Mouse (Mus musculus): ENCODE measurements around the gene Ntn4.

Gene Ntn4

GRCm38 (mm10) chr10:93730514-93730913 is 90.0 kb downstream of the Ntn4 start:
- DNase-seq (ENCODE audit: low read depth, low spot score), result no peak

DNA sequence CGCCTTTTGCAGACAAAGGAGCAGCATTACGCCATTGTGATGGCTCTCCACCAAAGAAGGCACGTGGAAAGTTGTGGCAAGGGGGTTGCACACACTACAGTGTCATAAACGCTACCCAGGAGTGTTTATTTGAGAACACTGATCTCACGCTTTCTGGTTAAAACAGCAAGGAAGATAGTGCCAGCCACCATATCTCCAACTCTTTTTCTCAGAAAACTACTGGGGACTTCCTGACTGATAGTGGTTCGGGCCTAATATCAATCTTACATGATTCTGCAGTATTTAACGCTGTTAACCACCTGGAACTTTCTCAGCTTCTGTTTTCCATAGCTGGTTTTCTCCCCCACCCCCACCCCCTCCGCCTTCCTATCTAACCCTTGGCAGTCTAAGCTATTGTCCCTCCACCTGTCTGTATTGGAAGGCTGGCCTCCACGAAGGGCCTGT is 90.8 kb downstream of the Ntn4 start:
- no peak for DNase-seq (ENCODE audit: low read depth, low spot score)

GRCm38 (mm10) chr10:93736114-93736645 is 95.7 kb downstream of the Ntn4 start:
- no peak for DNase-seq (ENCODE audit: low read depth, low spot score)

GRCm38 (mm10) chr10:93737080-93737479 is 96.6 kb downstream of the Ntn4 start:
- no peak for DNase-seq (ENCODE audit: low read depth, low spot score)

DNA sequence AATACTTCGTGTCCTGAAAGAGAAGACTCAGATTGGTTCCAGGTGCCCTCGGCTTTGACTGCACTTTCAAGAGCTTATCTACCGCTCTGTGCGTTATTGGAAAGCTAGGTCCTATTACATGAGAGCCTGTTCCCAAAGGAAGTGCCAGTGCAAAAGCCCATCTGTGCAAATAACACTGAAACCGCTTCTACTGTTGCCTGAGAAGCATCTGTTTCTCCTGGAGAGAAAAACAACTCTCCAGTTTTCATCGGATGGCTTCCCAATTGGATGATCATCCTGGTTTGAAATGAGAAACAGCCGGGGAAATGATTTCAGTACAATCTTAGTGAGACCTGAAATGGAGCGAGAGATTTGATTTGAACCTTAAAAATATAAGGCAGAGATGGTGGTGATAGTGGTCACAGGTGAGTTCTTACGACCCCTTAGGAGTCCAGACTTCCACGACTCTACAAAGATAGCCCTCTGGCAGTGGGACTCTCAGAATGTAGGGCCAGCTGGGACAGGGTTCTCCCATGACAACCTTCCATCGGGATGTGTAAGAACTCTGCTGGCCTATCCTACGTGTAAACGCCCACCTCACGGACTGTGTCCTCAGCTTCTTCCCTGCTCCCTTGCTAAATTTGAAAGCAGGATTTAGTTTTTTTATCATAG is 101.1 kb downstream of the Ntn4 start:
- DNase-seq (ENCODE audit: low read depth, low spot score), result no peak

DNA sequence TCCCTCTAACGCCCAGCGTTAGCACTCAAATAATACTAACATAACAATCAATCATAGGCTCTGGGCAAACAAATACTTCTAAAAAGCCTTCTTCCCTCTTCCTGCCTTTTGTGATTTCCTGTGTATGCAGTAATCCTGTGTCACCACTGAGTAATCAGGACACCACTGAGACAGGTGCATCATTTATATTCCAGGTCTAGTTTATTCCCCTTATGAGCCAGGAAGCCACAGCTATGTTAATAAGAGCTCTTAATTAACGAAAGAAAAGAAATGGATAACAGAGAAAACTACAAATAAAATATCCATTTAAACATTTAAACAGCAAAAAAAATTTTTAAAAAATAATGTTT is 101.6 kb downstream of the Ntn4 start:
- DNase-seq (ENCODE audit: low read depth, low spot score), result no peak

GRCm38 (mm10) chr10:93742598-93742997 is 102.1 kb downstream of the Ntn4 start:
- DNase-seq (ENCODE audit: low read depth, low spot score), result peak; percentile 5

DNA sequence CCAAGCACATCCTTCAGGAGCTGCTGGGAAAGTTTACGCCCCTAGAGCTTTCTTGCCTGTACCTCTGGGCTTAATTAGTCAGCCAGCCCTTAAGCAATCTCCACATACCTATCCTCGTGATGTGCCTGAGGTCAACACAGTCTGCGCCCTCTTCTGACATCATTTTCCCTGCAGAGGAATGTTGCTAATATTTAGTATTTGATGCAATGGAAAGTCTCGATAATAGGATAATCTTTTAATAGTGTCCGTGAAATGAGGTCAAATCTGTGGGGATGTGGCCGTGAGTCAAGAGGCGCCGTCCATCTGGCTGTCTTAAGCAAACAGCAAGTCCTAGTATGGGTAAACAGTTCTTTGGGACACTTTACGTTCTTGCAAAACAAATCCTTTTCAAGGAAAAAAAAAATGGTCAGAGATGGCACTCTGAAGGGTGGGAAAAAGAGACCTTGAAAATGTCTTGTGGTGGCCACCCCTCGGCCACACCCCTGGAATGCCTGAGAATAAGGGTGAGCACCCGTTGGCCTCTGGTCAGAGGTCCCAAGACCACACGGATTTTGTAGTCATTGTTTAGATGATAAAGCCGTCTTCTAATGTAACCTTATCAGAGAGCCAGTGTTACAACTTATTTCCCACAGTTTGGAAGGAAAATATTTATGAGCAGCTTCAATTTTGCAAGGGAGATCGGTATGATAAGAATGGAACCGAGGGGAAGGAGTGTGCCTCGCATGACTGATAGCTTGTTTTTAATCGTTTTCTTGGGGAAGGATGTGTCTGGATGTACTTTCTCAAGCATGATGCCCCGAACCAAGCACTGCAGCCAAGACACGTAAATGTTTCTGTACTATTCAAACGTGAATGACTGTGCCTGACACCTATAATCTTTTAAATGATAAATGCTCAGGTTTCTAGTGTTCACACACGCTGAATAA is 109.0 kb downstream of the Ntn4 start:
- DNase-seq (ENCODE audit: low read depth, low spot score), result no peak

GRCm38 (mm10) chr10:93751302-93751701 is 110.8 kb downstream of the Ntn4 start:
- no peak for DNase-seq (ENCODE audit: low read depth, low spot score)

- DNase-seq (ENCODE audit: low read depth, low spot score), result no peak
These were observed 113.4 kb downstream of the Ntn4 start for GRCm38 (mm10) chr10:93753711-93754391.

GRCm38 (mm10) chr10:93756211-93756610 is 115.7 kb downstream of the Ntn4 start:
- no peak for DNase-seq (ENCODE audit: low read depth, low spot score)

DNA sequence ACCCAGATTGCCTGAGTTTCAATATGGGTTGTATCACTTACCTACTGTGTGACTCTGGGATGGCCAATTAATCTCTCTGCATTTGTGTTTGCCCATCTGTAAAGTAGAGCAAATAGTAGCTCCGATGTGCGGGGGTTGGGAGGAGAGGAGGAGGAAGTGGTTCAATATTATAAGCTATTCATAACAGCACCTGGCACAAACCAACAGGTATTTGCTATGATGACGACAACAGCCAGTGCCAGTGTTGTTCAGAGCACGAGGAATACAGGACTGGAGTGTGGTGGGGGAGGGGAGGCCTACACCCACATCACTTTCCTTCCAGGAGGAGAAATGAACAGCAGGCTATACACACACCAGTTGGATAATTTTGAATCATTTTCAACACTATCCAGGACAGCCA is 119.2 kb downstream of the Ntn4 start:
- no peak for DNase-seq (ENCODE audit: low read depth, low spot score)

- DNase-seq (ENCODE audit: low read depth, low spot score), result no peak
These were observed 119.9 kb downstream of the Ntn4 start for GRCm38 (mm10) chr10:93760429-93760828.

GRCm38 (mm10) chr10:93763074-93763473 is 122.6 kb downstream of the Ntn4 start:
- peak; percentile 54 for DNase-seq (ENCODE audit: low read depth, low spot score)

DNA sequence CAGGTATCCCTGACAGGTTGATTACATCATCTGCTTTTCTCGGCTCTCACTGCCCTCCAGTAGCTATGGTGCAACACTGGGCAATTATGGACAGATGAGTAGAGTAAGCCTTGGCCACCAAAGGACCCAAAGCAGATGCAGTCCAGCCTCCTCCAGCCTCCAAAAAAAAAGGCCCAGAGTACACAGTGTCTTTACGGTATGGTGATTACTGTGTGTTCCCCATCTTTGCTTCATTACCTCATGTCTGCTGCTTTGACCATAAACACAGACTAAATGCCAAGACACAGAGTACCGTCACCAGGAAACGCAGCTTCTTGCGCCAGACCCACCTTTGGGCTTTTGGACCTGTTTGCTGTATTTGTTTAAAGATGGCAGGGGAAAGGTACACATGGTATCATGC is 125.7 kb downstream of the Ntn4 start:
- DNase-seq (ENCODE audit: low read depth, low spot score), result no peak

- DNase-seq (ENCODE audit: low read depth, low spot score), result no peak
These were observed 126.8 kb downstream of the Ntn4 start for GRCm38 (mm10) chr10:93767245-93767644.

GRCm38 (mm10) chr10:93768222-93768621 is 127.7 kb downstream of the Ntn4 start:
- DNase-seq (ENCODE audit: low read depth, low spot score), result no peak

- no peak for DNase-seq (ENCODE audit: low read depth, low spot score)
These were observed 131.5 kb downstream of the Ntn4 start for GRCm38 (mm10) chr10:93771931-93772465.

DNA sequence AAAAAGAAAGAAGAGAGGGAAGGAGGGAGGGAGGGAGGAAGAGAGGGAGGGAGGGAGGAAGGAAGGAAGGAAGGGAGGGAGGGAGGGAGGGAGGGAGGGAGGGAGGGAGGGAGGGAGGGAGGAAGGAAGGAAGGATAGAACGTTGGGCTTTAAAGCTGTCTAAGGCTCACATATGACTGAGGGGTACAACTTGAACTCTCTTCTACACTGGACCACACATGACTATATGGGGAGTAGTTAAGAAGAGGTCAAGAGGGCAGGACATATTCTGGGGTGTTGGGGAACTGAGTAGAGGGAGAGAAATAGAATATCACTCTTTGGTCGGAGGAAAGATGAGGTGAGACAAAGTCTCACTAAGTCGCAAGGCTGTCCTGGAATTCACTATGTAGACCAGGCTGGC is 132.0 kb downstream of the Ntn4 start:
- DNase-seq (ENCODE audit: low read depth, low spot score), result no peak

GRCm38 (mm10) chr10:93776731-93777151 is 136.3 kb downstream of the Ntn4 start:
- DNase-seq (ENCODE audit: low read depth, low spot score), result no peak

GRCm38 (mm10) chr10:93777372-93777771 is 136.9 kb downstream of the Ntn4 start:
- peak; percentile 17 for DNase-seq (ENCODE audit: low read depth, low spot score)
